Mouse (Mus musculus): ENCODE measurements around the gene Haghl.

DNA sequence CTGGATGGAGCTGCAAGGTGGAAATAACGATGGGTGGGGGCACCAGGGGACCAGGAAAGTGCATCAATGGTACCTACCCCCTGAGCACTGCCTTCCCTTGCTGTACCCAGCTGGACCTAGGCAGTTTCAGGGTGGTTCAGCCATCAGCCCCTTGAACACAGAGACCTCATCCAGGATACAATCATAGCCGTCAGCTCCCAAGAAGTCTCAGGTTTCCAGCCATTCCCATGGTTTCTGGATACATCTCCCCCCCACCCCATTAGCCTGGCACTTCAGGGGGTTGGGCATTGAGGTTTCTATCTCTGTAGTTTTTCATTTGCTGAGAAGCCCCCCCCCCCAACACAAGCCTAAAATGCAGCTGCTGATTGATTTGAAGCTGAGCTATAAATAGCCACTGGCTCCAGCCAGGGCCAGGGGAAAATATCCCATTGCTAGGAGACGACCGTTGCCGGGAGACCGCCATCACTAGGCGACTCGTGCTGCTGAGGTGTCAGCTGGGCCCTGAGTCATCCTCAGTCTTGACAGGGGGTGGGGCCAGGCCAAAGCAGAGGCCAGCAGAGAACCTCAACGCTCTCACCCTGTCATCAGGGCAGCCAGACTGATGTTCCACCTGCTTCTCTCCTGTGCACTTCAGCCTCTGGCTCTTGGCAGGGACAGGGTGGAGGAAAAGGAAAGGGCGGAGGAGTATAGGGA is 17.5 kb upstream of the Haghl start:
- no peak for TF ChIP-seq CTCF (IDR thresholded peaks at IDR 0.05; ENCODE audit: low read depth)
- TF ChIP-seq EP300 (optimal IDR thresholded peaks at IDR 0.05), result no peak
